Mouse (Mus musculus): ENCODE data around the gene Yars2.
"Not testable (repeated sequence)": the region's sequence is repeated elsewhere in the genome, so short reads cannot be mapped to it uniquely, and the experiment has no call there.

The Yars2 gene

DNA sequence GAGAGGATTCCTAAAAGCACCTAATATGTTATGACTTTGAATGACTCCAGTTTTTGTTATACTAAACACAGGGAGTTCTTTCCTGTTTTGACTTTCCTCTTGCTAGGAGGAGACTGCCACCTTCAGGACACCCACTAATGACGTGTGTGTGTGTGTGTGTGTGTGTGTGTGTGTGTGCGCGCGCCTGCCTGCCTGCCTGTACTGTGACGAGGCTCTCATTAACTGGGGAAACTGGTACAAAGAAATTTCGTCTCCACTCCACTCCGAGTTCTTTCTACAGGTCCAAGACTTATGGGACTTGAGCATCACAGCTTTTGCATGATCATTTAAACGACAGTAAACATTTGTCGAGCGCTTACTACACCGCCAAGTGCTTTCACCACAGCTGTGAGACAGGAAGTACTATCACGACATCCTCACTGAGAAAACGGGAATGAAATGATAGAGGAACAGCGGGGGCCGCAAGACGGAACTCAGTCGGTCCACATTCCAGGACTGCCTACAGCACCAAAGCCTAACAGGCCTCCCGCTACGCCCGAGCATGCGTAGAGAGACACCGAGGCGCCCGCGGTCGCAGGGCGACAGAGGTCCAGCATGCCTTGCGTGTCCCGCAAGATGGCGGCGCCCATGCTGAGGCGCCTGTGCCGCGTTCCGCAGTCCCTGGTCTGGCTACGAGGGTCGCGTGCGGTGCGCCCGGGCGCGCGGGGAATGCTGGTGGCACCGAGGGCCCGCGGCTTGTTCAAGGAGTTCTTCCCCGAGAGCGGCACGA, at the start of gene Yars2:
Gene Yars2 (plus strand): TSS at position 597 of the 769 bp plus-strand sequence.
- peak; percentile 79 for DNase-seq (ENCODE audit: low spot score)

DNA sequence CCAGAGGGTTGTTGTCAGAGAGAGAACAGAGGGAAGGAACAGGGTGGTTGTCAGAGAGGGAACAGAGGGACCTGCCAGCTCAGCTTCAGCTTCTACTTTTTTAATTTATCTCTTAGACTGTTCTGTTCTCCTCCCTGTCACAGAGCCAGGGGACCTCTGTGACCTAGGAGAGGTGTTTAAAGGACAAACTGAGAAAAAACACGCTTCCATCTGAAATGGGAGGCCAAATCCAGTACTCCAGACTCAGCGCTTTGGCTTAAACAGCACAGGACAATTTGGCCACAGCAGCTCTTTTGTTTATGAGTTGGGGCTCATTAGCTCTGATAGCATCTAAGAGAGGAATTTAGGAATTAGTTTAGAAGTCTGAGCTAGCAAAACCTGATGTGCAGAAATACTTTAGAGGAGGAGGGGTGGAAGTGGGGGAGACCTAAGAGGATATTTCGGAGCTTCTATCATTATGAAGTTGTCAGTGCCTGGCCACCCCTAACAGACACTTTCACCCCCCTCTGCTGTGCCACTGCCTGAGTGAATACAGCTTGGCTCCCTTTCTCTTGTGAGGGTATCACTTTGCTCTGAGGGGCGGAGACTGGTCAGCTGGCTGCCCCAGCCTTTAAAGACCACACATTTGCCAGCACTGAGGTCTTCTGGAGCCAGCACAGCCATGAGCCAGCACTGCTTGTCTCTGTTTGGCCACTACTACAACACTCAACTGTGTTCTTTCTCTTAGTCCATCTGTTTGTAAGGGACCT, 49.3 kb upstream of the Yars2 start:
- no peak for DNase-seq (ENCODE audit: low spot score)

DNA sequence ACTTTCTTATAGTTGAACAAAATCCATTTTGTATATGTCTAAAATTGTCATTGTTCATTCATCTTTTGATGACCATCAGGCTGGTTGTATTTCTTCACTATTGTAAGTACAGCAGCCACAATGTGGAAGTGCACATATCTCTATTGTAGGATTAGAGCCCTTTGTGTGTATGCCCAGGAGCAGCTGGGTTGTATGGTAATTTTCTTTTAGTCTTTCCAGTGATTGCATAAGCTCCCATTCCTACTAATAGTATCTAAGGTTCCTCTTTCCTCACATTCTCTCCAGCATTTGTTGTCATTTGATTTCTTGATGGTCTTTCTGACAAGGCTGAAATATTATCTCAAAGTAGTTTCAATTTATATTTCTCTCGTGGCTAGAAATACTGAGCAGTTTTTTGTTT, 47.5 kb upstream of the Yars2 start:
- no peak for DNase-seq (ENCODE audit: low spot score)

DNA sequence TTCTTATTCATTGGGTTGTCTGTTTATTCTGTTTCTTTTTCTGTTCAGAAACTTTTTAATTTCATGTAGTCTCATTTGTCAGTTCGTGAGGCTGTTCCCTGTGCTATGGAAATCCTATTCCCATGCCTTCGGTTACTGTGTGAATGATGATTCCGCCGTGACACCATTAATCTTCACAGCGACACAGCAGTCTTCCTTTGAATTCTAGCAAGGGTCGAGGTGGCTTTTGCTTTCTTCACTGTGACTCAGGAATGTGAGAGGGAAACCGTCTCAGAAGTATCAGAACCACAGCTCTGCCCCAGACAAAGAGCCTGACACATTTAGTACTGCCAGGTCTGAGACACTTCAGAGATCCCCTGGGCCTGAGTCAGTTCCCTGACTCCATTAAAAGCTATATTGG, 46.9 kb upstream of the Yars2 start:
- DNase-seq (ENCODE audit: low spot score) = no peak

DNA sequence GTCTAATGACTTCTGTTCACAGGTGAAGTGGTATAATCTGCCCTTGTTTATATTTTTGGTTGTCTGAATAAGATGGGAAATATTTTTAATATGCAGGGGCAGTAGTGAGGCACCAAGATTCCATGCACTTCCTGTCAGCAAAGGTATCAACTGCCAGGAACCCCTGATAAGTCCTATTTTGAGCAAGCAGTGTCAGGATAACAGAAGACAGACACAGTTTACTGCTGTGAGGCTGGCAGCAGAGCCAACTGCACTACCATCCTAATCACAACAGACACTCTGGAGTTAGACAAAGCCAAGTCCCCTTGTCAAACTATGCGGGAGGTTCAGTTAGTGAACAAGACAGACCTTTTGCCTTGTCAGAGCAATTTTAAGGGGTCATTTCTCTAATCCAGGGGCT, 46.1 kb upstream of the Yars2 start:
- DNase-seq (ENCODE audit: low spot score) = no peak

DNA sequence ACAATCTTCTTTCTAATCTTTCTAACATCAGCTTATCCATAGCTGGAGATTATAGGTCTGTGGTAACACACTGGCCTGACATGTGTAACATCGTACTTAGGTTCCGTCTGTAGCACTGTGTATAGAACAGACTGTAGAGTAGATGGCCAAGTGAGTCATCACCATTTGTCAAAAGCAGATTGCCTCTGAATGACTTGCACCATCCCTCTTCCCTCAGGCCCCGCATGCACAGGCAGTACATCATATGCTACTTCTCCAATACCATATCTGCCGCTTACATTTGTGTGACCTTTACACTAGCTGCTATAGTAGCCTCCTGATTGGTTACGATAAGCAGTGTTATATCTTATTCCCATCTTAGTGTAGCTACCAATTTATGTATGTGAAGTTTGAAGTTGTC, 41.9 kb upstream of the Yars2 start:
- no peak for DNase-seq (ENCODE audit: low spot score)

DNA sequence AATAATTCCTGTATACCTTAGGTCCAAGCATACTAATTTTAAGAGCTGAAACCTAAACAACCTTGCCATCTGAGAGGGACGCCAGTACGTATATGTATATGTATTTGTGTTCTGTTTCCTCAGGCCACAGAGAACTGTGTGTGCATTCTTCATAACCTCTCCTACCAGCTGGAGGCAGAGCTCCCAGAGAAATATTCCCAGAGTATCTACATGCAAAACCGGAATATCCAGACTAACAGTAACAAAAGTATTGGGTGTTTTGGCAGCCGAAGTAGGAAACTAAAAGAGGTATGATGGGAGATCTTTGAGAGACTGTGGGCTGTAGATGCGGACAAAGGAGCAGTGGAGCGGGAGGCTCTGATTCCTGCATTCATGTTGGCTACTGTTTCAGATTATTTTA, 41.3 kb upstream of the Yars2 start:
- no peak for DNase-seq (ENCODE audit: low spot score)

DNA sequence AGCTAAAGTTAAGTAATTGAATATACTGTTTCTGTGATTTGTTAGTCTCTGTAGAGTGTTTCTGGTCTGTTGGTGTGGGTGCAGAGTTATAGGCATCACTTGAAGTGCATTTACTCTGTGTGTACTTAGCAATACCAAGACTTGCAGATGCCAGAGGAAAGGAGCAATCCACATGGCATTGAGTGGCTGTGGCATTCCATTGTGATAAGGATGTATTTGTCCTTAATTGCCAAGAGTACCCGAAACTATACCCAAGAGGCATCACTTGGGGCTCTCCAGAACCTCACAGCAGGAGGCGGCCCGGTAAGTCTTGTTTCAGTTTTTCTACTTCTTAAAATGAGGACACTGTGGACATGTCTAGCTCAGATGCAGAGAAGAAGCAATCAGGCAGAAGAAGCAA, 40.3 kb upstream of the Yars2 start:
- DNase-seq (ENCODE audit: low spot score) = no peak

DNA sequence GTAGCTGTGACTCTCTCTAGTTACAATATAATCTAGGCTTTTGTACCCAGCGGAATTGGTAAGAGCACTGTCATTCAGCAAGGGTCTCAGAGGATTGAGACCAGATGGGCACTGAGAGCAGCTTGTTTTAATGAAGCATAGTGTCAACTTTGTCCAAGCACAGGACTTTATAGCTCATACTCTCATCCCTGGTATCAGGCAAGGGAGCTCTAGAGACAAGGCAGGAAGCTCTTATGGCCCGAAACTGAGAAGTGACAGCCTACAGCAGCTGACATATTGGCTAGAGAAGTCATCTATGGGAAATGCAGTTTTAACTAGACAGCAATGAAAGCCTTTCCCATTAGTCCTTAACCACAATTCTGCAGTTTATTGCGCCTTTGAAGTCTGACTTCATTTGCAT, 29.8 kb upstream of the Yars2 start:
- no peak for DNase-seq (ENCODE audit: low spot score)

DNA sequence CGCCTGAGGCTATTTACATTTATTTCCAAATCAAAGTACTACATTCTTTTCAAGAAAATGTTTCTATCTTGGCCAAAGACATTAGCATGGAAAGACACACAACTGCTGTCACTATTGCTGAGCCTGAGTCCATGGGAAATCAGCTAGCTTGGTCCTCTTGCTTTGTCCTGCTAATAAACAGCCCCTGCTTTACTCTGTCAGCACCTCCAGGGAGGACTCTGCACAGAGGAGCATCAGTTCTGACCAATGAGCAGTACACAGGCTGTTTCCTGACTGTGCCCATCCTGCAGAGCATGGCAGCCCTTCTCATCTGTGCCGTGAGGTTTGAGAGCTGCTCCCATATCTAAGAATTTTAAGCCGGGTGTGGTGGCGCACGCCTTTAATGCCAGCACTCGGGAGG, 29.0 kb upstream of the Yars2 start:
- DNase-seq (ENCODE audit: low spot score) = no peak

DNA sequence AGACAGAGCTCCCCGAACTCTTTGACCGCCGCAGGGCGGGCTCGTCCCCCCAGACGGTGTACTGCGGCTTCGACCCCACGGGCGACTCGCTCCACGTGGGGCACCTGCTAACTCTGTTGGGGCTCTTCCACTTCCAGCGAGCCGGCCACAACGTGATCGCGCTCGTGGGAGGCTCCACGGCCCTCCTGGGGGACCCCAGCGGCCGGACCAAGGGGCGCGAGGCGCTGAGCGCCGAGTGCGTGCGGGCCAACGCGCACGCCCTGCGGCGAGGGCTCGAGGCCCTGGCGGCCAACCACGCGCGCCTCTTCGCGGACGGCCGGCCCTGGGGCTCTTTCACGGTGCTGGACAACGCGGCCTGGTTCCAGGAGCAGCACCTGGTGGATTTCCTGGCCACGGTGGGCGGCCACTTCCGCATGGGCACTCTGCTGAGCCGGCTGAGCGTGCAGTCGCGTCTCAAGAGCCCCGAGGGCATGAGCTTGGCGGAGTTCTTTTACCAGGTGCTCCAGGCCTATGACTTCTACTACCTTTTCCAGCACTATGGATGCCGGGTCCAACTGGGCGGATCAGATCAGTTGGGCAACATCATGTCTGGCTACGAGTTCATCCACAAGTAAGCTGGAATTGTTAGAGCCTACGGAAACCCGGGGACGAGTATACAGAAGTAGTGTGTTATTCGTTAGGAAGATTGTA, 518 bp downstream of the Yars2 start:
- peak; percentile 42 for DNase-seq (ENCODE audit: low spot score)

DNA sequence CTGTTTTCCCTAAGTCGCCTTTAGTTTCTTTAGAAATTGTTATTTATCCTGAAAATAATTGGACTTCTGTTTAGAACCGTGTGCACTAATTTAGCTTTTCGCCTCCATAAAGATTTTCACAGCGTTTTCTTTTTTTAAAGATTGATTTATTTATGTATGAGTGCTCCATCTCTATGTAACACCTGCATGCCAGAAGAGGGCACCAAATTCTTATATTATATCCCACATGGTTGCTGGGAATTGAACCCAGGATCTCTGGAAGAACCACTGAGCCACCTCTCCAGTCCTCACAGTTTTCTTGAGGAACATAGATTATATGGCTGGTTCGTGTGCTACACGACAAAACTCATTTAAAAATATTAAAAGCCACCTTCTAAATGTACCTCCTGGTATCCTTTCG, 1.1 kb downstream of the Yars2 start:
- DNase-seq (ENCODE audit: low spot score) = peak; percentile 40

DNA sequence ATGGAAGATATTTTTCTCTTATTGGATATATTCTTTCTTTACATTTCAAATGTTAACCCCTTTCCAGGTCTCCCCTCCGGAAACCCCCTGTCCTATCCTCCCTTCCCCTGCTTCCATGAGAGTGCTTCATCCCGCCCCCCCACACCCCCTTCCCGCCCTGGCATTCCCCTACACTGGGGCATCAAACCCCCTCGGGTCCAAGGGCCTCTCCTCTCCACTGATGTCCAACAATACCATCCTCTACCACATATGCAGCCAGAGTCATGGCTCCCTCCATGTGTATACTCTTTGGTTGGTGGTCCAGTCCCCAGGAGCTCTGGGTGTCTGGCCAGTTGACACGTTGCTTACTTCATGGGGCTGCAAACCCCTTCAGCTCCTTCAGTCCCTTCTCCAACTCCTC, 8.6 kb downstream of the Yars2 start:
- no peak for DNase-seq (ENCODE audit: low spot score)

DNA sequence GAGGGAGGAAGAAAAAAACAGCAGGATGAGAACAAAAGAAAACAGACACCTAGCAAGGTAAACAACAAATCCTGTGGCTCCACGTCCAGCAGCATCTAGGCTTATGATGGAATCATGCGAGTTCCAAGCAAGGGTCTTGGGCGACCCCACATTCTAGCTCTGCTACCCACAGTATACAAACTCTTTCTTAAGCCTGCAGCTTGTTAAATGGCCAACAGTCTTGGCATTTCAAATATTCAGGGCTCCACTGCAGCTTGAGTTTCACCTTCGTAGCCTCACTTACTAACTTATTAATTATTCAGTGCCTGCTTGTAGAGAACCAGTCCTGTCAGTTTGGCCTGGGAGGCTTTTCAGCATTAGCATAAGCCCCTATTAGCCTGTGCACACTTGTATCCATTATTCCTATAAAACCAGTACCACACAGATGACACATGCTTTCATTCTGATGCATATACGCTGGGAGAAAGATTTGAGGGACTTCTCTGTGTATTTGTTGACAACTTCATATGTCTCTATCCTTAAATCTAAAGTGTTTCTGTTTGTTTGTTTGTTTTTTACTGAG, 23.1 kb downstream of the Yars2 start:
- DNase-seq (ENCODE audit: low spot score) = no peak

DNA sequence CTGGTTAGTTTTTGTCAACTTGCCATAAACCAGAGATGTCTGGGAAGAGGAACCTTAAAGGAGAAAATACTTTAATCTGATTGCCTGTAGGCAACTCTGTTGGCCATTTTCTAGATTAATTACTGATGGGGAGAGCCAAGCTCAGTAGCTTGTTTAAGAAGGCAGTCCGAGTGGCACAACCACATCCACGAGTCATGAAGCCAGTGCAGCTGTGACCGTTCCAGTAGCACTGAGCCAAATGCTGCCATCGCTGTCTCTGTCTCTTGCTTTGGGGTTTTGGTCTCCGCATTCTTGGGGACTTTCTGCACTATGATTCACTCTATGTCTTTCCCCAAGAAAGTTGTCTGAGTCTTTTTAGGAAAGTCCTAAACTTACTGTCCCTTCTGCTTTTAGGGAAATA, 43.7 kb downstream of the Yars2 start:
- DNase-seq (ENCODE audit: low spot score) = no peak

DNA sequence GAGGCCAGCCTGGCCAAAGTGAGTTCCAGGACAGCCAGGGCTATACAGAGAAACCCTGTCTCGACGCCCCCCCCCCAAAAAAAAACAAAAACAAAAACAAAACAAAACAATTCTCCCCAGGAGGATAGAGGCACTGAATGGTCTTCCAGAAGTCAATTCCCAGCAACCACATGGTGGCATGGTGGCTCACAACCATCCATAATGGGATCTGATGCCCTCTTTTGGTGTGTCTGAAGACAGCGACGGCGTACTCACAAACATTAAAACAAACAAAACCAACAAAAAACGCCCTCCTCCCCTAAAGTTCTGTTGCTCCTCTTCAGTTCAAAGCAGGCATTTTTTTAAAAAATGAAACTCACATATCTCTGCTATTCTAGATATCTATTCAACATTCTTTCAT, 55.1 kb downstream of the Yars2 start:
- DNase-seq (ENCODE audit: low spot score) = no peak

DNA sequence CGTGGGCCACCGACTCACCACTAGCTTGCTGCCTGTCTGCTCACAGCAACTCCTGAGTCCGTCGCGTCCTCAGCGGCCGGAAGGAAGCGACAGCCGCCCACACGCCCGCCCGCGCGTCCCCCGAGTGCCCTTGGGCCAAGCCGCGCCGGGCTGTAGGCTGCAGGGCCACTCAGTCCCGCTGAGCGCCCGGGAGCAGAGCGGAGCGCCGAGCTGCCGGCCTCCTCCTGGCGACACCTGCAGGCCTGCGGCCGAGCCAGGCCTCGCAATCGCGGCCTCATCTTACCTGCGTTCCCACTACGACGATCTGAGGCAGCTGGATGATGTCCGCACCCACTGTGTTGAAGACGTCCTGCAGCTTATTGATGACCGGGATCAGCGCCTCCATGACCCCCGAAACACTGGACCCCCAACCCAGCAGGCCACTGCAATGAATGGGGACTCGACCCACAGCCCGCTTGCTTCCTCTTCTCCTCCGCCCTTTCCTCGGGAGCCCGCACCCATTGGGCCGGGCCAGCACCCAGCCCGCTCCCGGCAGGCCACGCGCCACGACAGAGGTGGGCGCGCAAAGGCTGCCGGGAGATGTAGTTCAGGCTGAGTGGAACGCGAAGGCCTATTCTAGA, 55.8 kb downstream of the Yars2 start, which contains the start of gene Dnm1l:
Gene Dnm1l (minus strand): TSS at position 479 of the 620 bp plus-strand sequence.
- DNase-seq (ENCODE audit: low spot score) = peak; percentile 86

DNA sequence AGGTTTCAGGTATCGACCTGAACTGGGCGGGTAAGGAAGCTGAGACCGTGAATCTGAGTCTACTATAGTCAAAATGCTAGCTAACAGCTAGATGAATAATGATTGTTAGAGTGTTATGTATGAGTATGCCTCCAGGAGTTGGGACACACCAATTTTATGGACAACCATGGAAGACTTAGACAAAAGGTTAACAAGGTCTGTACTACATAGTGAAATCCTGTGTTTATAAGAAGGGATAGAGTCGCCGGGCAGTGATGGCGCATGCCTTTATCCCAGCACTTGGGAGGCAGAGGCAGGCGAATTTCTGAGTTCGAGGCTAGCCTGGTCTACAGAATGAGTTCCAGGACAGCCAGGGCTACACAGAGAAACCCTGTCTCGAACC, 56.3 kb downstream of the Yars2 start:
- DNase-seq (ENCODE audit: low spot score) = not testable (repeated sequence)
